Mouse (Mus musculus) midbrain, embryonic 13.5 days (tissue): ENCODE measurements around the gene Araf. TPM values are rescaled to one million over a fixed set of nuclear protein-coding genes. Genes with fewer than 3 reads are reported as not detected.
"Not testable (repeated sequence)": the region's sequence is repeated elsewhere in the genome, so short reads cannot be mapped to it uniquely, and the experiment has no call there.

ENCODE experiments used
- ATAC-seq: fragments of 200-750 bp; cut with Nextera tagmentation; 2 replicates; pipeline ENCODE4 v1.8.0; 2017; ENCODE audit warnings: mild to moderate bottlenecking, moderate TSS enrichment, moderate library complexity
- H3K27ac ChIP-seq: fragments of 300-500 bp; sonication (generic); 2 replicates; pipeline ENCODE4 v1.5.1; 2015; ENCODE audit warnings: inconsistent platforms, mild to moderate bottlenecking, moderate library complexity
- H3K27me3 ChIP-seq: fragments of 300-500 bp; sonication (generic); 2 replicates; pipeline ENCODE4 v1.6.1; 2015; ENCODE audit warnings: mild to moderate bottlenecking, inconsistent platforms
- H3K36me3 ChIP-seq: fragments of 300-500 bp; sonication (generic); 2 replicates; pipeline ENCODE4 v1.6.1; 2015; ENCODE audit warnings: mild to moderate bottlenecking, inconsistent platforms
- H3K4me1 ChIP-seq: fragments of 300-500 bp; sonication (generic); replicated peaks from 2 replicates; pipeline ENCODE4 v1.6.1; 2015; ENCODE audit warnings: inconsistent platforms
- H3K4me2 ChIP-seq: fragments of 300-500 bp; sonication (generic); replicated peaks from 2 replicates; pipeline ENCODE4 v1.6.1; 2015; ENCODE audit warnings: moderate library complexity, mild to moderate bottlenecking, inconsistent platforms
- H3K4me3 ChIP-seq: fragments of 300-500 bp; sonication (generic); replicated peaks from 2 replicates; pipeline ENCODE4 v1.5.1; 2015; ENCODE audit warnings: mild to moderate bottlenecking, inconsistent platforms
- H3K9ac ChIP-seq: fragments of 300-500 bp; sonication (generic); replicated peaks from 2 replicates; pipeline ENCODE4 v1.6.1; 2015; ENCODE audit warnings: mild to moderate bottlenecking, inconsistent platforms
- H3K9me3 ChIP-seq: fragments of 300-500 bp; sonication (generic); 2 replicates; pipeline ENCODE4 v1.6.1; 2016; ENCODE audit warnings: mild to moderate bottlenecking, inconsistent platforms
- WGBS: fragments of 180-500 bp; shearing (Covaris S2); methylation state at CpG from one replicate; pipeline ENCODE4 v1.1.7; 2015; 5-methylcytosine and 5-hydroxymethylcytosine counted together
- polyA plus RNA-seq: library from polyadenylated mRNA; unstranded; fragments of >200 nt; fragmentation: Nextera tagmentation; extraction: Ambion mirVana; gene quantifications from 2 replicates; pipeline ENCODE4 v1.2.1, GENCODE M21; 2015

The Araf gene
- polyA plus RNA-seq, 1 experiment from 2014 or later, result 245 TPM

DNA sequence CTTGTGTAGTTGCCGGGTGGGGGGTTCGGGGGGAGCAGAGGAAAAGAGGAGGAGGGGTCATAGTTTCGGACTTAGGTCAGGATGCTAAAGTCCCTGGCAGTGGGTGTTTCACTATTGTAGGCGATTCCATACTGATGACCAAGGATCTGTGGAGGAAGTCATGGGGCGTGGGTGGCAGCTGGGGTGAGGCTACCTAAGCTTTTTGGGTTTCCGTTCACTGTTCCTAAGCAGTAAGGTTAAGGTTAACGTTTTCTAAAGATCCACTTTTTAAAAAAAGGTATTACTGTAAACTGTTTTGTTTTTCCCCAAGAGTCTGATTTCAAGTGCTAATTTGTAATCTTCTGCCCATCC is 1.2 kb downstream of the Araf start:
- Histone ChIP-seq H3K27me3 (no peaks in the 10 kb centered on the region), H3K9me3 (no peaks in the 10 kb centered on the region), H3K4me2 (peak overlapping the region; percentile 54), H3K27ac (peak overlapping the region; percentile 94), H3K4me1 (0 out of 2 replicates have a peak, but pooled peaks cover 3% of the 10 kb centered on the region), H3K4me3 (peak overlapping the region; percentile 48), H3K36me3 (no peaks in the 10 kb centered on the region), H3K9ac (peak overlapping the region; percentile 56)
- peak; percentile 21; the same call in 1 of the 2 replicates for ATAC-seq
- 31% methylated on average over 7 of the region's 7 CpGs for WGBS

- no peak overlapping the region for H3K9ac ChIP-seq
- H3K4me1 ChIP-seq, result 0 out of 2 replicates have a peak, but pooled peaks cover 3% of the 10 kb centered on the region
- WGBS, result 81% methylated on average over 2 of the region's 2 CpGs
- no peaks in the 10 kb centered on the region for H3K27me3 ChIP-seq
- no peaks in the 10 kb centered on the region for H3K9me3 ChIP-seq
- no peak overlapping the region for H3K27ac ChIP-seq
- H3K36me3 ChIP-seq, result no peaks in the 10 kb centered on the region
- no peak overlapping the region for H3K4me2 ChIP-seq
- no peak for ATAC-seq
- H3K4me3 ChIP-seq, result no peak overlapping the region
Measured at GRCm38 (mm10) chrX:20801456-20801855, 3.8 kb downstream of the Araf start.

- H3K4me1 ChIP-seq, H3K4me3 ChIP-seq, H3K27ac ChIP-seq, H3K4me2 ChIP-seq, ATAC-seq, H3K9ac ChIP-seq, H3K27me3 ChIP-seq, H3K9me3 ChIP-seq, H3K36me3 ChIP-seq: not testable (repeated sequence)
- WGBS, result 23% methylated on average over 1 of the region's 1 CpGs
Measured at GRCm38 (mm10) chrX:20804301-20804700, 6.7 kb downstream of the Araf start.

DNA sequence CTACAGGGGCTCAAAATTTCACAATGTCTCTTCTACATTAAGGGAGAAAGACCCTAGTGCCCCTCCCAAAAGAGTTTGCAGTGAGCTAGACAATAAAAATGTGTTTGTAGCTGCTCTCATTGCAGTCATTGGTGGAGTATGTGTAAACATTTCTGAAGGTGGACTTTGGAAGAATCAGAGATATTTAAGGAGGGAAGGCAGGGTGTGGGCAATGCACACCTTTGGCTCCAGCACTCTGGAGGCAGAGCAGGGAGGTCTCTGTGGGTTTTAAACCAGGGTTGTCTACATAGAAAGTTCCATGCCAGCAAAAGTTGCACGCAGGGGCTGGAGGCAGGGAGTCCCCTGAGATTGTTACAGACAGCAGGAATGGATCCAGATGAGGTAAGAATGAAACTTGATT is 8.7 kb downstream of the Araf start:
- no peaks in the 10 kb centered on the region for H3K27me3 ChIP-seq
- ATAC-seq, result no peak
- no peaks in the 10 kb centered on the region for H3K4me1 ChIP-seq
- H3K4me3 ChIP-seq, result no peak overlapping the region
- H3K9me3 ChIP-seq, result no peaks in the 10 kb centered on the region
- H3K27ac ChIP-seq, result no peak overlapping the region
- H3K4me2 ChIP-seq, result no peak overlapping the region
- H3K9ac ChIP-seq, result no peak overlapping the region
- WGBS, result 75% methylated on average over 1 of the region's 1 CpGs
- no peaks in the 10 kb centered on the region for H3K36me3 ChIP-seq

GRCm38 (mm10) chrX:20816974-20817373 is 19.4 kb downstream of the Araf start:
- WGBS, result 82% methylated on average over 6 of the region's 6 CpGs

DNA sequence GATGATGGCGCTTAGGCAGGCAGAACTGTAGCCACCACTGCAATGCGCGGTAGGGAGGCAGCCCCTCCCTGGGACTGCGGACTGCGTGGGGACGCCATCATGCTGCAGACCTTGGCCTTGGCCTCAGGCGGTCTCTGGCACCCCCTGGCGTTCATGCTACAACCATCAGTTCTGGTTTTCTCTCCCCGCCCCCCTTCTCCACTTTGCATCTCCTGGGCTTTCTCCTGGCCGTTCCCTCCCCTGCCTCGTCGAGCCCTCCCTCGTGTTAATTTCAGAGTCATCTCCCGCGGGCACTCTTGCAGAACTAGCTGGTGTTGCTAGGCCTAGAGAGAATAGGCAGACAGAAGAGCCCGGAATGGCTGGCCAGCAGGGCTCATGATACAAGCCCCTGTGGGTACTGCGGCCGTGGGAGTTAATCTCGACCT is 21.6 kb downstream of the Araf start:
- peak overlapping the region; percentile 30 for H3K4me3 ChIP-seq
- peak; percentile 96 for ATAC-seq
- peak overlapping the region; percentile 81 for H3K27ac ChIP-seq
- no peaks in the 10 kb centered on the region for H3K27me3 ChIP-seq
- 0 out of 2 replicates have a peak, but pooled peaks cover 5% of the 10 kb centered on the region for H3K4me1 ChIP-seq
- H3K4me2 ChIP-seq, result peak overlapping the region; percentile 49
- no peaks in the 10 kb centered on the region for H3K9me3 ChIP-seq
- peak overlapping the region; percentile 19; the same call in 1 of the 2 replicates for H3K9ac ChIP-seq
- no peaks in the 10 kb centered on the region for H3K36me3 ChIP-seq
- 27% methylated on average over 19 of the region's 19 CpGs for WGBS

More at GRCm38 (mm10) chrX:20816974-20817373, 19.4 kb downstream of the Araf start:
- no peak overlapping the region for H3K27ac ChIP-seq
- no peak overlapping the region for H3K9ac ChIP-seq
- H3K36me3 ChIP-seq, result no peaks in the 10 kb centered on the region
- no peak for ATAC-seq
- no peak overlapping the region for H3K4me2 ChIP-seq
- H3K4me1 ChIP-seq, result 0 out of 2 replicates have a peak, but pooled peaks cover 5% of the 10 kb centered on the region
- H3K4me3 ChIP-seq, result no peak overlapping the region
- no peaks in the 10 kb centered on the region for H3K27me3 ChIP-seq
- no peaks in the 10 kb centered on the region for H3K9me3 ChIP-seq

DNA sequence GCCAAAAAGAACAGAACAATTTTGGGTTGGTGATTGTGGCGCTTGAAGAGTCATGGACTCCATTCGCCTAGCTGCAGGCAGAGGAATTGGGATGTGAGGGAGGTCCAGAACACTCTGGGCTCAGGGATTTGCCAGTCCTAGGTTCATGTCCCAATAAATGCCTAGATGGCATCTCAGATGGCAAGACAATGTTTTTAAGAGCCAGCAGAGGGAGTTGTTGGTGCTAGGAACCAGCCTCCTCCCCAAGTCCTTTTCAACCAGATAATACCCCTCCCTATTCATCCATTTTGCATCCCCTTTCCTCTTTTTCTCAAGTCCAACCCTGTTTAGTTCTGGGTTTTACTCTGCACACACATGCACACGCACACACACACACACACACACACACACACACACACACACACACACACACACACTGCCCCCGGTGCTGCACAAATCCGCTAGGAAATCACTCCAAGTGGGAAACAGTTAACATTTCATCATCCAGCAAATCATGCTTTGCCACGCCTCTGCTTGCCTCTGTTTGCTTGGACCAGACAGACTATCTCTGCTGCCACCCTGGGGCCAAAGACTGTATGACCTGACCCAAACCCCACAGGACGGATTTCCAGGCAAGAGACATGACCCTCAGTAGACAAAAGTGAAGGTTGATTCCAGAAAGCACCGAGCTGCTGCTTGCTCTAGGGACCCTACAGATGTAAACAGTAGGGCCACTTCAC is 22.3 kb downstream of the Araf start:
- no peaks in the 10 kb centered on the region for H3K9me3 ChIP-seq
- 57% methylated on average over 7 of the region's 8 CpGs for WGBS
- H3K27ac ChIP-seq, result peak overlapping the region; percentile 81
- peak overlapping the region; percentile 19; the same call in 1 of the 2 replicates for H3K9ac ChIP-seq
- H3K27me3 ChIP-seq, result no peaks in the 10 kb centered on the region
- H3K4me2 ChIP-seq, result peak overlapping the region; percentile 49
- peak overlapping the region; percentile 30 for H3K4me3 ChIP-seq
- no peaks in the 10 kb centered on the region for H3K36me3 ChIP-seq
- peak; percentile 55 for ATAC-seq
- H3K4me1 ChIP-seq, result 0 out of 2 replicates have a peak, but pooled peaks cover 5% of the 10 kb centered on the region

DNA sequence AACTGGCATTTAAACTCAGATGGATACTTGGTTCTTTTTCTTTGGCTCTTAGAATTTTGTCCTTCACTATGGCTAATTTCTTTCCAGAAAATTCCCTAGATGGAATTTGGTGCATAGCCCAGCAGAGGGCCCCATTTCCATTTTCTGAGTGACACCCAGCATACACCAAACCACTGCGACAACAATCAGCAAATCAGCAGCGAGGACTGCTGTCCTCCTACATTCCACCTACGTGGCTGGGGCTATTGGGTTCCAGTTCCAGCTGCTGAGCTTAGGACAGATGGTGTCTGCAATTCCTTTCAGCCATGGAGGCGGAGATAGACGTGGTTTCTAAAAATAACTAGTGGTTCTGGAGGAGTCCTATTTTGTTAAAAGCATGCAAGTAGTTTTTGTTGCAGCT is 31.3 kb downstream of the Araf start:
- Histone ChIP-seq H3K4me3 (no peak overlapping the region), H3K27me3 (no peaks in the 10 kb centered on the region), H3K4me1 (no peaks in the 10 kb centered on the region), H3K4me2 (no peak overlapping the region), H3K9ac (no peak overlapping the region), H3K36me3 (no peaks in the 10 kb centered on the region), H3K9me3 (no peaks in the 10 kb centered on the region), H3K27ac (no peak overlapping the region)
- ATAC-seq, result no peak
- 36% methylated on average over 5 of the region's 5 CpGs for WGBS

GRCm38 (mm10) chrX:20847232-20847631 is 49.6 kb downstream of the Araf start:
- no peak for ATAC-seq
- H3K27ac ChIP-seq, result no peak overlapping the region
- 88% methylated on average over 3 of the region's 3 CpGs for WGBS

DNA sequence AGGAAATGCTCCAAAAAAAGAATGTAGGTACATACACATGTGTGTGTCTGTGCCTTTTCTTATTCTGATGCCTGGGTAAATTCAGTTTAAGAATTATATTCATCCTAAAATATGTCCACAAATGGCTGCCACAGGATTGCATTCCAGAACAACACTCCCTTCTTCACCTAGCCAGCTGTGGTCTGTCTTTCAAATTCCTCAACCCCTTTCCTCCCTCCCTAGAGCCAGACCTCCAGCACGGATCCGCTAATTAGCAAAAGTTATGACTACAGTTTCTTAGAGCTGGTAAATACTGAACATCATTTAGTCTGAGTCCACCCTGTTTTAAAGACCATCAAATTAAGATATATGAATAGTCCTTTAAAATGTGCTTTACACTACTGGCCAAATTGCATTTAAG is 50.2 kb downstream of the Araf start:
- ATAC-seq, result peak; percentile 25
- Histone ChIP-seq H3K27me3 (no peaks in the 10 kb centered on the region), H3K27ac (peak overlapping the region; percentile 69), H3K36me3 (peaks cover 15% of the 10 kb centered on the region), H3K9me3 (no peaks in the 10 kb centered on the region; the same call in 1 of the 2 replicates), H3K4me3 (no peak overlapping the region), H3K4me1 (peaks cover 13% of the 10 kb centered on the region), H3K9ac (no peak overlapping the region), H3K4me2 (peak overlapping the region; percentile 38)
- WGBS, result 25% methylated on average over 2 of the region's 2 CpGs

More at GRCm38 (mm10) chrX:20847232-20847631, 49.6 kb downstream of the Araf start:
- Histone ChIP-seq H3K9me3 (no peaks in the 10 kb centered on the region; the same call in 1 of the 2 replicates), H3K36me3 (peaks cover 14% of the 10 kb centered on the region), H3K4me2 (no peak overlapping the region), H3K9ac (no peak overlapping the region), H3K4me1 (peaks cover 13% of the 10 kb centered on the region), H3K27me3 (no peaks in the 10 kb centered on the region), H3K4me3 (no peak overlapping the region)

DNA sequence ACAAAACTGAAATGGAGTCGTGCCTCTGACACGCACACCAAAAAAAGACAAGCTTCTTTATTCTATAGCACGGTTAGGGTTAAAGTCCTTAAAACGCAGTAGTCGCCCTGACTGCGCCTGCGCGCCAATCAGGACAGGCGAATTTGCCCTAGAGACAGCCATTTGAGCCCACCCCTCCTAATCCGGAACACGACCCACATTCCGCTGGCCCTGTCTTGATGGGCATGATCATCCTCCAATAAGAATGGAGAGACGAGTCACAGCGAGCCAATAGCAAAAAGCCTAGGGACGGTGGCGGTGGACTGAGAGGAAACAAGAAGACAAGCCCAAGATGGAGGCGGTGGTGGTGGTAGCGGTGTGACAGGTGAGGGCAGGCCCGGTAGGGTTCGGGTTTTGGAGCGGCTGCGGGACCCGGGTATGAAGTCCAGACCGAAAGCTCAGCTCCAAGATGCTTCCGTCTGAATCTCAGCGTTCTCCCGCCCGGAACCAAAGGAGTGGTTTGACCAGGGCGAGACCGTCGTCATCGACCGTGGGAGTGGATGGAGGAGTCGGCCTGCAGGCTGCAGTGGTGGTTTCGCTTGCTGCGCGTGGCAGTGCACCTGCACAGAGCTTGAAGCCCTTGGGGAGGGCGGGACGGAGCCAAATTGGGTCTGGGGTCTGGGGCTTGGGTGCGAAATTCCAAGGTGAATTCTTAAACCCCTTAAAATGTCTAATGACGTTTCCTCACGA is 50.8 kb downstream of the Araf start:
- peak; percentile 99 for ATAC-seq
- Histone ChIP-seq H3K27ac (peak overlapping the region; percentile 69), H3K9me3 (no peaks in the 10 kb centered on the region; the same call in 1 of the 2 replicates), H3K9ac (peak overlapping the region; percentile 79), H3K4me3 (peak overlapping the region; percentile 61), H3K36me3 (peaks cover 21% of the 10 kb centered on the region), H3K4me1 (peaks cover 13% of the 10 kb centered on the region), H3K27me3 (no peaks in the 10 kb centered on the region), H3K4me2 (peak overlapping the region; percentile 64)
- WGBS, result 18% methylated on average over 42 of the region's 42 CpGs

DNA sequence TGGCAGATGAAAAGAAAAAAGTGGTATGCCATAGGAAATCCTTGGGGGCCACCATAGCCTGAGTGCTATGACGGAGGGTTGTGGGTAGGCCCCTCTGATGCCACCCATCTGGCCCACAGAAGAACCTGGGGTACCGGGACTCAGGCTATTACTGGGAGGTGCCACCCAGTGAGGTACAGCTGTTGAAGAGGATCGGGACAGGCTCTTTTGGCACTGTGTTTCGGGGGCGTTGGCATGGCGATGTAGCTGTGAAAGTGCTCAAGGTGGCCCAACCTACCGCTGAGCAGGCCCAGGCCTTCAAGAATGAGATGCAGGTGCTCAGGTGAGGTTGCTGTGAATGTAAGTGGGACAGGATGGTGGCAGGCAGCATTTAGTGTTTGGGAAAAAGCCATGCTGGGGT is 56.2 kb downstream of the Araf start:
- H3K27me3 ChIP-seq, result no peaks in the 10 kb centered on the region
- H3K36me3 ChIP-seq, result peaks cover 50% of the 10 kb centered on the region
- H3K9ac ChIP-seq, result no peak overlapping the region
- no peak overlapping the region for H3K4me2 ChIP-seq
- no peak overlapping the region for H3K27ac ChIP-seq
- no peak overlapping the region for H3K4me3 ChIP-seq
- no peak for ATAC-seq
- no peaks in the 10 kb centered on the region; the same call in 1 of the 2 replicates for H3K9me3 ChIP-seq
- H3K4me1 ChIP-seq, result peaks cover 13% of the 10 kb centered on the region
- WGBS, result 98% methylated on average over 7 of the region's 7 CpGs
